Mouse (Mus musculus) limb, embryonic 13.5 days (tissue): ENCODE measurements at regions not wholly inside any gene's neighbourhood (a gene's known extent, or its start where the extent isn't known, plus 50 kb on each side); places are given as distances from the start of the nearest gene placed in this dataset.
A peak's percentile ranks its signal among the peaks of the same experiment; 100 is the strongest.

ENCODE experiments used
- ATAC-seq: fragments of 200-750 bp; cut with Nextera tagmentation; 2 replicates; pipeline ENCODE4 v1.8.0; 2017; ENCODE audit warnings: low read depth, moderate number of reproducible peaks, moderate TSS enrichment; ENCODE audit not compliant: low FRiP score
- H3K27ac ChIP-seq: fragments of 300-500 bp; sonication (generic); 2 replicates; pipeline ENCODE4 v1.5.1; 2015; ENCODE audit warnings: inconsistent platforms, mild to moderate bottlenecking, moderate library complexity
- H3K27me3 ChIP-seq: fragments of 300-500 bp; sonication (generic); 2 replicates; pipeline ENCODE4 v1.6.1; 2015; ENCODE audit warnings: mild to moderate bottlenecking, inconsistent platforms
- H3K36me3 ChIP-seq: fragments of 300-500 bp; sonication (generic); 2 replicates; pipeline ENCODE4 v1.6.1; 2015; ENCODE audit warnings: inconsistent platforms, mild to moderate bottlenecking, moderate library complexity
- H3K4me1 ChIP-seq: fragments of 300-500 bp; sonication (generic); 2 replicates; pipeline ENCODE4 v1.6.1; 2015; ENCODE audit warnings: inconsistent platforms
- H3K4me2 ChIP-seq: fragments of 300-500 bp; sonication (generic); replicated peaks from 2 replicates; pipeline ENCODE4 v1.6.1; 2015; ENCODE audit warnings: inconsistent platforms, mild to moderate bottlenecking, moderate library complexity
- H3K4me3 ChIP-seq: fragments of 300-500 bp; sonication (generic); 2 replicates; pipeline ENCODE4 v1.5.1; 2015; ENCODE audit warnings: moderate library complexity, mild to moderate bottlenecking, inconsistent platforms
- H3K9ac ChIP-seq: fragments of 300-500 bp; sonication (generic); 2 replicates; pipeline ENCODE4 v1.6.1; 2015; ENCODE audit warnings: mild to moderate bottlenecking, inconsistent platforms
- H3K9me3 ChIP-seq: fragments of 300-500 bp; sonication (generic); 2 replicates; pipeline ENCODE4 v1.6.1; 2016; ENCODE audit warnings: inconsistent platforms
- WGBS: fragments of 180-500 bp; shearing (Covaris S2); methylation state at CpG from one replicate; pipeline ENCODE4 v1.1.7; 2015; 5-methylcytosine and 5-hydroxymethylcytosine counted together

- ATAC-seq, result no peak
- Histone ChIP-seq H3K4me3 (no peak overlapping the region), H3K27ac (no peak overlapping the region), H3K4me1 (peaks cover 30% of the 10 kb centered on the region), H3K4me2 (no peak overlapping the region), H3K27me3 (no peaks in the 10 kb centered on the region), H3K9me3 (no peaks in the 10 kb centered on the region), H3K36me3 (no peaks in the 10 kb centered on the region), H3K9ac (no peak overlapping the region)
- WGBS, result 71% methylated on average over 5 of the region's 5 CpGs
These were observed 100.4 kb upstream of the Bmper start for GRCm38 (mm10) chr9:23122524-23122923.

GRCm38 (mm10) chr9:23123452-23123851, 99.4 kb upstream of the Bmper start:
- Histone ChIP-seq H3K4me1 (peaks cover 34% of the 10 kb centered on the region), H3K9me3 (no peaks in the 10 kb centered on the region), H3K4me3 (no peak overlapping the region), H3K27ac (no peak overlapping the region), H3K4me2 (no peak overlapping the region), H3K9ac (no peak overlapping the region), H3K27me3 (no peaks in the 10 kb centered on the region), H3K36me3 (no peaks in the 10 kb centered on the region)
- WGBS, result 87% methylated on average over 3 of the region's 3 CpGs
- no peak for ATAC-seq

GRCm38 (mm10) chr9:23125761-23126704, 96.8 kb upstream of the Bmper start:
- Histone ChIP-seq H3K27me3 (no peaks in the 10 kb centered on the region), H3K36me3 (no peaks in the 10 kb centered on the region), H3K4me3 (no peak overlapping the region), H3K27ac (peak overlapping the region; percentile 52), H3K4me1 (peaks cover 34% of the 10 kb centered on the region), H3K4me2 (no peak overlapping the region; the same call in 1 of the 2 replicates), H3K9ac (no peak overlapping the region), H3K9me3 (no peaks in the 10 kb centered on the region)
- ATAC-seq, result no peak
- WGBS, result 31% methylated on average over 10 of the region's 10 CpGs

GRCm38 (mm10) chr9:23127338-23128017, 95.4 kb upstream of the Bmper start:
- 57% methylated on average over 9 of the region's 9 CpGs for WGBS
- H3K4me3 ChIP-seq, result no peak overlapping the region

GRCm38 (mm10) chr9:23128018-23128369, 94.9 kb upstream of the Bmper start:
- 63% methylated on average over 2 of the region's 2 CpGs for WGBS
- Histone ChIP-seq H3K4me1 (peaks cover 34% of the 10 kb centered on the region), H3K4me2 (no peak overlapping the region), H3K9ac (no peak overlapping the region), H3K36me3 (no peaks in the 10 kb centered on the region), H3K27me3 (no peaks in the 10 kb centered on the region), H3K27ac (no peak overlapping the region), H3K4me3 (no peak overlapping the region), H3K9me3 (no peaks in the 10 kb centered on the region)
- no peak for ATAC-seq

More at GRCm38 (mm10) chr9:23127338-23128017, 95.4 kb upstream of the Bmper start:
- Histone ChIP-seq H3K9me3 (no peaks in the 10 kb centered on the region), H3K4me2 (no peak overlapping the region), H3K9ac (no peak overlapping the region), H3K27ac (no peak overlapping the region), H3K36me3 (no peaks in the 10 kb centered on the region), H3K4me1 (peaks cover 34% of the 10 kb centered on the region), H3K27me3 (no peaks in the 10 kb centered on the region)
- no peak for ATAC-seq

- Histone ChIP-seq H3K27me3 (no peaks in the 10 kb centered on the region), H3K27ac (no peak overlapping the region), H3K36me3 (no peaks in the 10 kb centered on the region), H3K9me3 (no peaks in the 10 kb centered on the region), H3K4me1 (peaks cover 24% of the 10 kb centered on the region), H3K4me2 (no peak overlapping the region), H3K4me3 (no peak overlapping the region), H3K9ac (no peak overlapping the region)
- no peak for ATAC-seq
- 71% methylated on average over 2 of the region's 2 CpGs for WGBS
These were observed 88.9 kb upstream of the Bmper start for GRCm38 (mm10) chr9:23134006-23134405.

- H3K4me1 ChIP-seq, result peaks cover 29% of the 10 kb centered on the region
- no peaks in the 10 kb centered on the region for H3K36me3 ChIP-seq
- H3K27ac ChIP-seq, result no peak overlapping the region
- H3K4me3 ChIP-seq, result no peak overlapping the region
- 30% methylated on average over 12 of the region's 12 CpGs for WGBS
- no peak overlapping the region for H3K4me2 ChIP-seq
- no peak overlapping the region; the same call in 1 of the 2 replicates for H3K9ac ChIP-seq
- no peaks in the 10 kb centered on the region for H3K9me3 ChIP-seq
- H3K27me3 ChIP-seq, result no peaks in the 10 kb centered on the region
- ATAC-seq, result peak; percentile 57
These were observed 88.3 kb upstream of the Bmper start for GRCm38 (mm10) chr9:23134421-23135118.

GRCm38 (mm10) chr9:23136511-23136910, 86.4 kb upstream of the Bmper start:
- Histone ChIP-seq H3K9ac (no peak overlapping the region), H3K4me3 (no peak overlapping the region), H3K36me3 (no peaks in the 10 kb centered on the region), H3K4me1 (peaks cover 34% of the 10 kb centered on the region), H3K27ac (no peak overlapping the region), H3K4me2 (no peak overlapping the region), H3K27me3 (no peaks in the 10 kb centered on the region), H3K9me3 (no peaks in the 10 kb centered on the region)
- no peak for ATAC-seq
- WGBS, result 91% methylated on average over 5 of the region's 5 CpGs

- WGBS, result 50% methylated on average over 5 of the region's 5 CpGs
- no peak for ATAC-seq
- H3K36me3 ChIP-seq, result no peaks in the 10 kb centered on the region
- no peak overlapping the region for H3K4me2 ChIP-seq
- no peak overlapping the region for H3K9ac ChIP-seq
- no peaks in the 10 kb centered on the region for H3K9me3 ChIP-seq
- H3K27ac ChIP-seq, result no peak overlapping the region
- H3K4me3 ChIP-seq, result no peak overlapping the region
- H3K27me3 ChIP-seq, result no peaks in the 10 kb centered on the region
- peaks cover 34% of the 10 kb centered on the region for H3K4me1 ChIP-seq
These were observed 85.1 kb upstream of the Bmper start for GRCm38 (mm10) chr9:23137682-23138210.

- Histone ChIP-seq H3K9ac (no peak overlapping the region), H3K36me3 (no peaks in the 10 kb centered on the region), H3K27me3 (no peaks in the 10 kb centered on the region), H3K9me3 (no peaks in the 10 kb centered on the region), H3K4me3 (no peak overlapping the region), H3K4me2 (no peak overlapping the region), H3K4me1 (peaks cover 26% of the 10 kb centered on the region), H3K27ac (no peak overlapping the region)
- WGBS, result 60% methylated on average over 4 of the region's 4 CpGs
- no peak for ATAC-seq
These were observed 83.2 kb upstream of the Bmper start for GRCm38 (mm10) chr9:23139580-23140162.

GRCm38 (mm10) chr9:23144281-23144680, 78.6 kb upstream of the Bmper start:
- no peak for ATAC-seq
- Histone ChIP-seq H3K9me3 (no peaks in the 10 kb centered on the region), H3K4me2 (no peak overlapping the region), H3K27ac (no peak overlapping the region), H3K4me1 (peaks cover 7% of the 10 kb centered on the region; the same call in 1 of the 2 replicates), H3K9ac (no peak overlapping the region), H3K27me3 (no peaks in the 10 kb centered on the region), H3K36me3 (no peaks in the 10 kb centered on the region), H3K4me3 (no peak overlapping the region)
- 80% methylated on average over 7 of the region's 7 CpGs for WGBS
